Mouse (Mus musculus): ENCODE measurements at regions not wholly inside any gene's neighbourhood (a gene's known extent, or its start where the extent isn't known, plus 50 kb on each side); places are given as distances from the start of the nearest gene placed in this dataset.

GRCm38 (mm10) chr4:91180241-91181096 is 220.1 kb downstream of the Elavl2 start:
- DNase-seq (ENCODE audit: low read depth, low spot score) = no peak

GRCm38 (mm10) chr4:91164280-91165121 is 236.1 kb downstream of the Elavl2 start:
- no peak for DNase-seq (ENCODE audit: low read depth, low spot score)

GRCm38 (mm10) chr4:91157047-91157446 is 243.5 kb downstream of the Elavl2 start:
- DNase-seq (ENCODE audit: low read depth, low spot score) = no peak

GRCm38 (mm10) chr4:91144666-91145065 is 255.9 kb downstream of the Elavl2 start:
- no peak for DNase-seq (ENCODE audit: low read depth, low spot score)

GRCm38 (mm10) chr4:91143906-91144305 is 256.7 kb downstream of the Elavl2 start:
- no peak for DNase-seq (ENCODE audit: low read depth, low spot score)

- DNase-seq (ENCODE audit: low read depth, low spot score) = no peak
Measured at GRCm38 (mm10) chr4:91135327-91135726, 265.3 kb downstream of the Elavl2 start.

GRCm38 (mm10) chr4:91132266-91132665 is 268.3 kb downstream of the Elavl2 start:
- DNase-seq (ENCODE audit: low read depth, low spot score) = no peak

- DNase-seq (ENCODE audit: low read depth, low spot score) = no peak
Measured at GRCm38 (mm10) chr4:91120277-91120676, 280.3 kb downstream of the Elavl2 start.

GRCm38 (mm10) chr4:91116807-91117609 is 283.6 kb downstream of the Elavl2 start:
- DNase-seq (ENCODE audit: low read depth, low spot score) = no peak

- no peak for DNase-seq (ENCODE audit: low read depth, low spot score)
Measured at GRCm38 (mm10) chr4:91111684-91112681, 288.6 kb downstream of the Elavl2 start.

GRCm38 (mm10) chr4:91096086-91096485 is 304.5 kb downstream of the Elavl2 start:
- no peak for DNase-seq (ENCODE audit: low read depth, low spot score)

- DNase-seq (ENCODE audit: low read depth, low spot score) = no peak
Measured at GRCm38 (mm10) chr4:91094382-91094781, 306.2 kb downstream of the Elavl2 start.

GRCm38 (mm10) chr4:91093885-91094284 is 306.7 kb downstream of the Elavl2 start:
- no peak for DNase-seq (ENCODE audit: low read depth, low spot score)

GRCm38 (mm10) chr4:91092323-91092722 is 308.3 kb downstream of the Elavl2 start:
- no peak for DNase-seq (ENCODE audit: low read depth, low spot score)

- no peak for DNase-seq (ENCODE audit: low read depth, low spot score)
Measured at GRCm38 (mm10) chr4:91091910-91092309, 308.7 kb downstream of the Elavl2 start.

GRCm38 (mm10) chr4:91083950-91084349 is 316.6 kb downstream of the Elavl2 start:
- DNase-seq (ENCODE audit: low read depth, low spot score) = peak; percentile 58

- DNase-seq (ENCODE audit: low read depth, low spot score) = no peak
Measured at GRCm38 (mm10) chr4:91081447-91081846, 319.1 kb downstream of the Elavl2 start.

- no peak for DNase-seq (ENCODE audit: low read depth, low spot score)
Measured at GRCm38 (mm10) chr4:91080620-91081441, 319.8 kb downstream of the Elavl2 start.

- DNase-seq (ENCODE audit: low read depth, low spot score) = no peak
Measured at GRCm38 (mm10) chr4:91071263-91071662, 329.3 kb downstream of the Elavl2 start.

- DNase-seq (ENCODE audit: low read depth, low spot score) = no peak
Measured at GRCm38 (mm10) chr4:91060933-91061332, 339.7 kb downstream of the Elavl2 start.
